ENCODE assay signal across 6 mouse cellular contexts in genomic region chr17:7099096-7099495, GRCm38 (mm10).
DNase-seq lines count a peak whose midpoint lies in the region; ATAC-seq and TF ChIP-seq lines count a peak whose summit lies in the region.
"Not testable (repeated sequence)": the region's sequence is repeated elsewhere in the genome, so short reads cannot be mapped to it uniquely, and the experiment has no call there.

No protein-coding gene starts in this region.

- not testable (repeated sequence) for H3K9ac ChIP-seq in heart, embryonic 12.5 days; hindbrain, postnatal 0 days (replicated peaks; ENCODE audit: low read length)

- H3K4me2 ChIP-seq in heart, embryonic 12.5 days; hindbrain, postnatal 0 days (ENCODE audit: low read depth, low read length): not testable (repeated sequence)

- 0 out of 2 replicates have a peak, but pooled peaks have one; percentile 59 for ATAC-seq in heart, embryonic 12.5 days (ENCODE audit: insufficient number of reproducible peaks, low FRiP score)
- peak; percentile 36; the same call in 1 of the 2 replicates for ATAC-seq in hindbrain, postnatal 0 days
- 0 out of 2 replicates have a peak, but pooled peaks have one; percentile 25 for ATAC-seq in megakaryocyte, adult 5-6 weeks (ENCODE audit: poor library complexity, severe bottlenecking)

- not testable (repeated sequence) for TF ChIP-seq CTCF in hindbrain, postnatal 0 days (IDR thresholded peaks at IDR 0.05; ENCODE audit: low read depth)

- not testable (repeated sequence) for H3K27ac ChIP-seq in heart, embryonic 12.5 days (ENCODE audit: poor library complexity, severe bottlenecking); hindbrain, postnatal 0 days

- not testable (repeated sequence) for H3K27me3 ChIP-seq in heart, embryonic 12.5 days (replicated peaks); hindbrain, postnatal 0 days (ENCODE audit: insufficient read depth, low read length)

- H3K4me1 ChIP-seq in heart, embryonic 12.5 days (replicated peaks); hindbrain, postnatal 0 days (ENCODE audit: insufficient read depth, low read length): not testable (repeated sequence)

- peak; percentile 19 to 31 for DNase-seq in cerebellum, postnatal 10 days
- not testable (repeated sequence) for DNase-seq in hindbrain, postnatal 0 days (ENCODE audit: low spot score)
- DNase-seq in thymus, adult 18-20 months = peak; percentile 17 to 36
- DNase-seq in thymus, postnatal 25 days = peak; percentile 36

- H3K4me3 ChIP-seq in heart, embryonic 12.5 days; hindbrain, postnatal 0 days (ENCODE audit: low read length): not testable (repeated sequence)

- not testable (repeated sequence) for H3K9me3 ChIP-seq in heart, embryonic 12.5 days (replicated peaks); hindbrain, postnatal 0 days (ENCODE audit: low read length)

- not testable (repeated sequence) for H3K36me3 ChIP-seq in heart, embryonic 12.5 days; hindbrain, postnatal 0 days (ENCODE audit: insufficient read depth, low read length)

- 61% methylated on average over 7 of the region's 10 CpGs for WGBS in heart, embryonic 12.5 days
- WGBS in hindbrain, postnatal 0 days = 95% methylated on average over 1 of the region's 10 CpGs
